Mouse (Mus musculus) lung, adult 2 months (tissue): ENCODE results near the gene Eogt. TPM values are rescaled to one million over a fixed set of nuclear protein-coding genes. Genes with fewer than 3 reads are reported as not detected.
A peak's percentile ranks its signal among the peaks of the same experiment; 100 is the strongest.

ENCODE experiments used
- DNase-seq: peaks from one replicate; pipeline ENCODE4 v3.0.0; 2022
- H3K4me1 ChIP-seq: fragments of 200-500 bp; 2 replicates; pipeline ENCODE4 v1.6.1; 2011; ENCODE audit warnings: low read length; ENCODE audit not compliant: control insufficient read depth, insufficient read depth
- H3K4me3 ChIP-seq: fragments of 200-500 bp; replicated peaks from 2 replicates; pipeline ENCODE3; 2011; ENCODE audit warnings: low read depth, mild to moderate bottlenecking, control low read depth, low read length; ENCODE audit errors: extremely low read depth
- CTCF ChIP-seq: fragments of 200-500 bp; IDR thresholded peaks from 2 replicates; pipeline ENCODE4 v1.5.1; 2011; ENCODE audit warnings: mild to moderate bottlenecking, low read length, control low read depth; ENCODE audit not compliant: insufficient read depth
- POLR2A ChIP-seq: fragments of 200-500 bp; IDR thresholded peaks from 2 replicates; pipeline ENCODE4 v1.6.1; 2011; ENCODE audit warnings: low read depth, mild to moderate bottlenecking, control low read depth, low read length, borderline replicate concordance; ENCODE audit errors: extremely low read depth
- WGBS: fragments of 180-500 bp; shearing (Covaris S2); methylation state at CpG from one replicate; pipeline ENCODE4 v1.1.7; 2018; 5-methylcytosine and 5-hydroxymethylcytosine counted together
- polyA plus RNA-seq: library from polyadenylated mRNA; depleted of rRNA; stranded (reverse); fragments of >200 nt; gene quantifications from 2 replicates; pipeline ENCODE4 v1.2.3, GENCODE M21; 2012; rRNA removed

Eogt gene
- polyA plus RNA-seq, result 19.9 and 34.7 TPM in 2 replicates

DNA sequence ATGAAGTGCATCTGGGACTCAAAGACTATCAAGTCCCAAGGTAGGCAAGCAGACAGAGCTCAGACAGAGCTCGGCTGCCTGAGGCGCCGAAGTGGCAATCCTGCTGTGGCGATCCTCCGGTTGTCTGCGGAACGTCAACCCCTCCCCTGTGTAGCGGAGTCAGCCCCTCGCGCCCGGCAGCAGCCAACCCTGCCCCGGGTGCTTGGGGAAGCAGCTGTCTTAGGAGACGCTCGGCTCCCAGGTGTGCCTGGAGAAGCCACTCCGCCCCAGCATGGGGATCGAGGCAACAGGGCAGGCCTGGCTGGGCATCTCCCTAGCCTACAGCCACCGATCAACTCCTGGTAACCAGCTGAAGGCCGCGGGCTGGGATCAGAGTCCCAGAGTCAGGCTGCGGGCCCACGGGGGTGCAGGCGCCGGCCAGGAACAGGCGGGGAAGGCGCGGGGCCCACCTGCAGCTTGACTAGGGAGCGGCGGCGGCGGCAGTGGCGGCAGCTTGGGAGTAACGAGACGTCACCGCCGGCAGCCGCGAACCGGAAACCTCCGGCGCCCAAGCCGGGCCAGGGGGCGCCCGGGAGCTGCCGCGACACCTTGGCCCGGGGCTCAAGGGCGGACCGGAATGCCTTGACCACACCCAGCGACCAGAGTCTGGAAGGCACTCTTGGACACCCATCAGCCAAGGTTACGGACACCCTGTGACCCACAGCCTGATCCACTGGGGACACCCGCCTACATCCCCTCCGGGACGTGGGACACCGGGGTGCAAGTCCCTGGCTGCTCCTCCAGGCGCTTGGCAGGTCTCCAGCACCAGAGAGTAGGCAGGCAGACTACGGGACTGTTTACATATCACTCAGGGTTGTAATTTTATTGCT, at the start of gene Eogt:
Eogt (minus strand) TSS at position 800 of the 869 bp plus-strand sequence.
- TF ChIP-seq CTCF (no peak), POLR2A (0 out of 2 replicates have a peak, but pooled peaks have one; percentile 7)
- Histone ChIP-seq H3K4me3 (peak within 1 kb of the TSS; percentile 65), H3K4me1 (peaks cover 11% of the 10 kb centered on the region)
- peak; percentile 85 for DNase-seq
- WGBS, result under 1% methylated on average over 56 of the region's 56 CpGs

- peak overlapping the region; percentile 91 for H3K4me3 ChIP-seq
- TF ChIP-seq POLR2A (no peak), CTCF (no peak)
- DNase-seq, result no peak
- H3K4me1 ChIP-seq, result peaks cover 13% of the 10 kb centered on the region
- 3% methylated on average over 11 of the region's 11 CpGs for WGBS
These were observed 30.4 kb upstream of the Eogt start for GRCm38 (mm10) chr6:97179367-97179828.

GRCm38 (mm10) chr6:97178491-97179366, 29.7 kb upstream of the Eogt start, which contains the start of gene Tmf1:
Gene Tmf1 (minus strand): TSS chr6:97179122.
- TF ChIP-seq POLR2A, result peak; percentile 86
- no peak for TF ChIP-seq CTCF
- Histone ChIP-seq H3K4me3 (peak within 1 kb of the TSS; percentile 93), H3K4me1 (peaks cover 13% of the 10 kb centered on the region)
- WGBS, result under 1% methylated on average over 80 of the region's 80 CpGs
- DNase-seq, result peak; percentile 90

GRCm38 (mm10) chr6:97175716-97176115, 26.7 kb upstream of the Eogt start:
- WGBS, result 34% methylated on average over 11 of the region's 11 CpGs
- TF ChIP-seq POLR2A (no peak), CTCF (no peak)

DNA sequence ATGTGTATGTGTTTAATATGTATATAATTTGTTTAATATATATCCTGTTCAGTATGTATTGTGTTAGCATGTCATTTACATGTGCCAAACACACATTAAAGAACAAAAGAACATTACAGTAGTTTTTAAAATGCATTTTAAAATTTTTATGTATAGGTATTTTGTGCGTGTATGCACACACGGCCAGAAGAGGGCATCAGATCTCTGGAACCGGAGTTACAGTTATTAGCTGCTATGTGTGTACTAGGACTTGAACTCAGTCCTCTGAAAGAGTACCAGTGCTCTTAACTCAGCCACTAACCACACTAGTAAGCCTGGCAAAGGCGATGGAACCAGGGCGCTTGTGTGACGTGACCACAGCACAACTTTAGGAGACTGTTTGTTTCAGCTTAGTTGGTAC, 1.2 kb upstream of the Eogt start:
- Histone ChIP-seq H3K4me1 (peaks cover 7% of the 10 kb centered on the region), H3K4me3 (no peak overlapping the region)
- WGBS, result 76% methylated on average over 6 of the region's 6 CpGs
- no peak for DNase-seq
- no peak for TF ChIP-seq CTCF
- TF ChIP-seq POLR2A, result no peak

More at GRCm38 (mm10) chr6:97175716-97176115, 26.7 kb upstream of the Eogt start:
- Histone ChIP-seq H3K4me3 (no peak overlapping the region), H3K4me1 (peaks cover 13% of the 10 kb centered on the region)
- DNase-seq, result no peak

GRCm38 (mm10) chr6:97149721-97150120, 739 bp upstream of the Eogt start:
- no peak for TF ChIP-seq CTCF
- TF ChIP-seq POLR2A, result no peak
- no peak for DNase-seq
- 51% methylated on average over 2 of the region's 2 CpGs for WGBS
- Histone ChIP-seq H3K4me3 (no peak overlapping the region), H3K4me1 (peaks cover 11% of the 10 kb centered on the region)

DNA sequence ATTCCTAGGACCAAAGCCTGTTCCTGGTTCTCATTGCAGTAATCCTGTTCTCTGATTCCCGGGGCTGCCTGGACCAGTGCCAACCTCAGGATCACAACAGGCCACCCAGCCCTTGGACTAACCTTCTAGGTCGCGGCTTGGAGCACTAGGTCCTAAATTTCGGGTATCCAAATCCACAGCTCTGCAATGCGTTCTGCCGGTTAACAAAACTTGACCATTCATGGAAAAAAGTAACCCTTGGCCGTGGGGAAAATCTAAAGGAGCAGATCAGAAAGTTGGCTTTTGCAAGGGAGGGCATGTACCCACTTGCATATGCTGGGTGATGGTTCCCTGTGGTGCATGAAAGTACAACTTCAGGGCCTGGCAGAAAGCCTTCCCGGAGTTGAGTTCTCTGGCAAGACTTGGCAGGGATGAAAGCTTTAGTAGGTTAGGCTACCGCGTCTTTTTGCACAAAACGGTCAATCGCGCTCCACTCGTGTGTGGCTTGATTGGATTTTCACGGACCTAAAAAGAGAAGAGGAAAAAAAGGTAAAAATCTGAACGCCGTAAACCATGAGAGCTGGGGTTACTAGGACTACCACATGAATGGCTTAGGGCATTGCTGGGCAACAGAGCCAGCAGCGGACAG, 1.1 kb downstream of the Eogt start:
- TF ChIP-seq CTCF, result no peak
- no peak for TF ChIP-seq POLR2A
- 9% methylated on average over 18 of the region's 18 CpGs for WGBS
- H3K4me1 ChIP-seq, result peaks cover 11% of the 10 kb centered on the region
- H3K4me3 ChIP-seq, result peak overlapping the region; percentile 65
- peak; percentile 52 for DNase-seq

GRCm38 (mm10) chr6:97145156-97145555, 3.8 kb downstream of the Eogt start:
- WGBS, result 52% methylated on average over 7 of the region's 7 CpGs
- Histone ChIP-seq H3K4me1 (peaks cover 13% of the 10 kb centered on the region), H3K4me3 (no peak overlapping the region)
- TF ChIP-seq CTCF (no peak), POLR2A (0 out of 2 replicates have a peak, but pooled peaks have one; percentile 16)
- peak; percentile 37 for DNase-seq

DNA sequence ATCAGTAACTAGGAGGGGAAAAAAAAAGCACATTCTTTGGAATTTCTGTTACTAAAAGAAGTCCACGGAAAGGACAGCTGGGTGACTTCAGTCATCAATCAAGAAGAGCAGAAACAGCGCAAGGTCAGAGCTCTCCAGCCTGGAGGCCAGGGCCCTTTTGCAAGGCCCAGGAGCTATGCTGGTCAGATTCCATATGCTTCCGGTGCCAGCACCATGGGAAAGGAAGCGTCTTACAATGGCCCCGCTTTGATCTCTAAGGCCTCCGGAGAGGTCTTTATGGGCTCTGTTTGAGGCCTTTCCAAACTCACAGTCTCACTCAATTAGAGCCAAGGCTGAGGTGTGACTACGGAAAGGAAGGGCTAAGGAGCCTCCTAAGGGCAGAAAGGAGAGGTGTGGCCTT, 4.6 kb downstream of the Eogt start:
- 33% methylated on average over 7 of the region's 7 CpGs for WGBS
- DNase-seq, result peak; percentile 28
- TF ChIP-seq POLR2A (no peak), CTCF (no peak)
- Histone ChIP-seq H3K4me3 (no peak overlapping the region), H3K4me1 (peaks cover 12% of the 10 kb centered on the region)
